Mouse (Mus musculus) heart, embryonic 13.5 days (tissue): ENCODE measurements at regions not wholly inside any gene's neighbourhood (a gene's known extent, or its start where the extent isn't known, plus 50 kb on each side); places are given as distances from the start of the nearest gene placed in this dataset.

Experiments
- ATAC-seq: fragments of 200-750 bp; cut with Nextera tagmentation; 2 replicates; pipeline ENCODE4 v1.8.0; 2017; ENCODE audit warnings: moderate TSS enrichment; ENCODE audit not compliant: insufficient number of reproducible peaks, low FRiP score, low TSS enrichment; ENCODE audit errors: extremely low read depth
- H3K27ac ChIP-seq: fragments of 300-500 bp; sonication (generic); replicated peaks from 2 replicates; pipeline ENCODE4 v1.5.1; 2015; ENCODE audit warnings: moderate library complexity, mild to moderate bottlenecking, inconsistent platforms
- H3K27me3 ChIP-seq: fragments of 300-500 bp; sonication (generic); replicated peaks from 2 replicates; pipeline ENCODE4 v1.6.1; 2015; ENCODE audit warnings: mild to moderate bottlenecking, inconsistent platforms
- H3K36me3 ChIP-seq: fragments of 300-500 bp; sonication (generic); 2 replicates; pipeline ENCODE4 v1.6.1; 2015; ENCODE audit warnings: mild to moderate bottlenecking, inconsistent platforms
- H3K4me1 ChIP-seq: fragments of 300-500 bp; sonication (generic); 2 replicates; pipeline ENCODE4 v1.6.1; 2015; ENCODE audit warnings: inconsistent platforms
- H3K4me2 ChIP-seq: fragments of 300-500 bp; sonication (generic); 2 replicates; pipeline ENCODE4 v1.6.1; 2015; ENCODE audit warnings: inconsistent platforms, mild to moderate bottlenecking, moderate library complexity
- H3K4me3 ChIP-seq: fragments of 300-500 bp; sonication (generic); 2 replicates; pipeline ENCODE4 v1.5.1; 2015; ENCODE audit warnings: moderate library complexity, mild to moderate bottlenecking, inconsistent platforms
- H3K9ac ChIP-seq: fragments of 300-500 bp; sonication (generic); 2 replicates; pipeline ENCODE4 v1.6.1; 2015; ENCODE audit warnings: inconsistent platforms, mild to moderate bottlenecking, moderate library complexity
- H3K9me3 ChIP-seq: fragments of 300-500 bp; sonication (generic); 2 replicates; pipeline ENCODE4 v1.6.1; 2016; ENCODE audit warnings: inconsistent platforms
- WGBS: fragments of 180-500 bp; shearing (Covaris S2); methylation state at CpG from one replicate; pipeline ENCODE4 v1.1.7; 2015; ENCODE audit warnings: mixed read lengths; 5-methylcytosine and 5-hydroxymethylcytosine counted together

DNA sequence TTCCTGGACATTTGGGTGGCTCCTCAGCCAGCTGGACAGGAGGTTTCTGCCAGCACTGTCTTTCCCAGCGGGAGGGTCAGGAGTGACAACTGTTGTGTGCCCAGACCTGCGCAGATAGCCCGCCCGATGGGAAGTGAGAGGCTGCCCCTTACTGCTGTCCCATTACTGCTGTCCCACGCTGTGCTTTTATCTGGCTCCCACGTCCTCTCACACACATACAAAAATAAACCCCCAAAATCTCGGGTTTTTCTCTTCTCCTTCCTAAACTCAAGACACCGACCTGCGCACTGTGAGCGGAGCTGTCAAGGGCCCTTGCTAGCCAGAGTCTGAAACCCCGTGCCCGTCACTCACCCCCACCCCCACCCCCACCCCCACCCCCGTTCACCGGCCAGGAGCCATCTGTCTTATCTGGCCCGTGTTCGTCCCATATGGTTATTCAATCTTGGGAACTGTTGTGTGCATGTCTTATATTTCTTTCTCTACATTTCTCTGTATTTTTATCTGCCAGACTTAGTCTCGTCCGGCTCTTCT is 109.6 kb downstream of the Ddx11 start:
- ATAC-seq: no peak
- H3K4me2 ChIP-seq: peak overlapping the region; percentile 61
- H3K36me3 ChIP-seq: no peaks in the 10 kb centered on the region
- H3K4me3 ChIP-seq: peak overlapping the region; percentile 27; the same call in 1 of the 2 replicates
- H3K27me3 ChIP-seq: peaks cover 22% of the 10 kb centered on the region
- WGBS: 36% methylated on average over 18 of the region's 18 CpGs
- no peak overlapping the region for H3K9ac ChIP-seq
- 0 out of 2 replicates have a peak, but pooled peaks cover 5% of the 10 kb centered on the region for H3K4me1 ChIP-seq
- no peak overlapping the region for H3K27ac ChIP-seq
- H3K9me3 ChIP-seq: no peaks in the 10 kb centered on the region

DNA sequence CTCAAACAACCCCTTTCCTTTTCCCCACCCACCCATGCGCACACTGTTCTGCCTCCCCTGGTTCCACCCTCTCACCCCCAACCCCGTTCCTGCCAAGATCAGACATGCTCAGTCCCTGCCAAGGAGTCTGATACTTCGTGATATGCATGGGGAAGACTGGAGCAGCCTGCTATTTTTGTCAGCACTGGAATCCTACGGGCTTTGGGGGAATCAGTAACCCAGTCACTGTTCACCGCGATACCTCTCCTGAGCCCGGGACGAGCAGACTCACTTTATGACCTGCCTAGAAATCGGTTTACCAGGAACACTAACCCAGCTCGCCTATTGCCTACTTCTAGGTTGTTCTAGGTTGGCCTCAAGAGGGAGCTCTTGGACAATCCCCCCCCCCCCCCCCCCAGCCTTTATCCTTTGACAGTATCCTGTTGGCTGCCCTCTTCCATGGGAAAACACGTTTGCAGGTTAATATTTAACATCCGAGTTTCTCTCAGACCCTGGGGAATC is 110.2 kb downstream of the Ddx11 start:
- H3K4me1 ChIP-seq: 0 out of 2 replicates have a peak, but pooled peaks cover 5% of the 10 kb centered on the region
- H3K9ac ChIP-seq: no peak overlapping the region; the same call in 1 of the 2 replicates
- peak overlapping the region; percentile 27 for H3K4me3 ChIP-seq
- H3K9me3 ChIP-seq: no peaks in the 10 kb centered on the region
- H3K27ac ChIP-seq: no peak overlapping the region
- peak overlapping the region; percentile 61 for H3K4me2 ChIP-seq
- WGBS: 24% methylated on average over 12 of the region's 12 CpGs
- H3K27me3 ChIP-seq: peaks cover 22% of the 10 kb centered on the region
- no peak for ATAC-seq
- no peaks in the 10 kb centered on the region for H3K36me3 ChIP-seq

DNA sequence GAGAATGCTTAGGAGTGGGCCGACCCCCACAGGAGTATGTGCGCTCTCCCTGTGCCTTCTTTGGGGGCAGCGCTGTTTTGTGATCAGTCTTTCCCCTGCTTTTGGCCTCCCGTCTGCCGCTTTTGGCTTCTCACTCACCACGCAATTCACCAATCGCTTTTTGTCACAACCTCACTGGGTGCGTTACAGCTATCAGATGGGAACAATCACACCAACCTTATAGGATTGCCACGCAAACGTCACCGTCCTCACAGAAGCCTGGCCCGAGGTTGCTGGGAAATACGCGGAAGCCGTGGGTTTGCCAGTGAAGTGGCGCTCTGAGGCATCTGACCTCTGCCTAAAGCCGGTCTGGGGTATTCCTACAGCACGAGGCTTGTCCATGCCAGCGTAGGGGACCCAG is 111.1 kb downstream of the Ddx11 start:
- Histone ChIP-seq H3K9ac (no peak overlapping the region), H3K4me1 (0 out of 2 replicates have a peak, but pooled peaks cover 5% of the 10 kb centered on the region), H3K9me3 (no peaks in the 10 kb centered on the region), H3K27me3 (peaks cover 18% of the 10 kb centered on the region), H3K4me2 (no peak overlapping the region), H3K4me3 (no peak overlapping the region), H3K27ac (no peak overlapping the region), H3K36me3 (no peaks in the 10 kb centered on the region)
- WGBS: 68% methylated on average over 19 of the region's 19 CpGs
- ATAC-seq: no peak

DNA sequence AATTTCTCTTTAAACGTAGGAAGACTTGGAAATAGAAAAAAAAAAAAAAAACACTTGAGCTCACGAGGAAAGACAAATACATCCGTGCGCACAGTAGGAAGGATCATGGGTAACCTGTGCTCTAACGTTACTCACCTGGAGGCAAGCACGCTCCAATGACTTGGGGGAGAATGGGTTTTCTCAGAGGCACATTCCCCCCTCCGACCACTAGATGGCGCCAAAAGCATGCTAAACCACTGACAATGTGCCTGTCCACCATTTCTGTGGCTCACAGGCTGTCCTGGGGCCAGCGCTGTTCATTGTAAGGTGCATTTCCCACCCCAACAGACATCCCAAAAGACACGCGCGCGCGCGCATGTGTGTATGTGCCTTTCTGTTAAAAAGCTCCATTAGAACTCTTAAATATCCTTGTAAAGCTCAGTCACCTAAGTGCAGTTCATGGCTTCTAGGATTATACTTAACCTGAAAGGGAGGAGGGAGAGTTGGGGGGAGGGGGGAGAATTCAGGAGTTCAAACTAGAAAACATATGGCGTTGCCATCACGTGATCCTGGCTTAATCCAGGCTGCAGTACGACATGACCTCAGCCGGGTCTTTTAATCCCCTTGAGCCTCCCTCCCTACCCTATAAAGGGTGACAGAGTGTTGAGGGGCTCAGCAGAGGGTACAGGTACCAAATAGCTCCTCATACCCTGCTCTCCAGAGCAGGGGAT is 111.9 kb downstream of the Ddx11 start:
- 7% methylated on average over 19 of the region's 19 CpGs for WGBS
- ATAC-seq: no peak
- peak overlapping the region; percentile 47 for H3K4me2 ChIP-seq

DNA sequence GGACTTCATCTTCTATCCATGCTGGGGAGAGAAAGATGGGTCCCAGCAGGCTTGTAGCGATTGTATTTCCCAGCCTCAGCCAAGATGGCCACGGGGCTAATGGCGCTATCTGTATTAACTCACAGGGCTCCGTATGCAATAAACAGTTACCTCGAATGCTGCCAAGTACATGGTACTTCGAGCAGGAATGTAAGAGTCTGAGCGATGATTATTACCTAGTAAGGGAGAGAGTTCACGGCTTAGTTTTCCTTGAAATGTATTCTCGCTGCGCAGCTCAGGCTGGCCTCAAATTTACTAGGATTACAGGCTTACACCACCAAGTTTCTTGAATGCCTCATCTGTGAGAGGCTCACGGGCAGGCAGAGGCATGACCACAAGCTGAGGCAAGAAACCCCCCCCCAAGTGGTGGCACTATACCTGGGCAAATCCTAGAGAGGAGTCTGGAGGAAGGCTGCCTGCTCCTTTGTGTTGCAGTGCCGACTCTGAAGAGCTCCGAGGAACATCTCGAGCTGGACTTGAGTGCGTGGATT is 112.6 kb downstream of the Ddx11 start:
- H3K4me3 ChIP-seq: no peak overlapping the region
- H3K9me3 ChIP-seq: no peaks in the 10 kb centered on the region
- peaks cover 15% of the 10 kb centered on the region for H3K27me3 ChIP-seq
- no peaks in the 10 kb centered on the region for H3K36me3 ChIP-seq
- 0 out of 2 replicates have a peak, but pooled peaks cover 5% of the 10 kb centered on the region for H3K4me1 ChIP-seq
- H3K9ac ChIP-seq: no peak overlapping the region
- ATAC-seq: no peak
- H3K27ac ChIP-seq: no peak overlapping the region
- H3K4me2 ChIP-seq: no peak overlapping the region
- 86% methylated on average over 15 of the region's 15 CpGs for WGBS

More for the DNA sequence above, 111.9 kb downstream of the Ddx11 start:
- no peaks in the 10 kb centered on the region for H3K9me3 ChIP-seq
- H3K27ac ChIP-seq: no peak overlapping the region
- H3K4me3 ChIP-seq: no peak overlapping the region
- 0 out of 2 replicates have a peak, but pooled peaks cover 5% of the 10 kb centered on the region for H3K4me1 ChIP-seq
- H3K36me3 ChIP-seq: no peaks in the 10 kb centered on the region
- peaks cover 15% of the 10 kb centered on the region for H3K27me3 ChIP-seq
- no peak overlapping the region for H3K9ac ChIP-seq

DNA sequence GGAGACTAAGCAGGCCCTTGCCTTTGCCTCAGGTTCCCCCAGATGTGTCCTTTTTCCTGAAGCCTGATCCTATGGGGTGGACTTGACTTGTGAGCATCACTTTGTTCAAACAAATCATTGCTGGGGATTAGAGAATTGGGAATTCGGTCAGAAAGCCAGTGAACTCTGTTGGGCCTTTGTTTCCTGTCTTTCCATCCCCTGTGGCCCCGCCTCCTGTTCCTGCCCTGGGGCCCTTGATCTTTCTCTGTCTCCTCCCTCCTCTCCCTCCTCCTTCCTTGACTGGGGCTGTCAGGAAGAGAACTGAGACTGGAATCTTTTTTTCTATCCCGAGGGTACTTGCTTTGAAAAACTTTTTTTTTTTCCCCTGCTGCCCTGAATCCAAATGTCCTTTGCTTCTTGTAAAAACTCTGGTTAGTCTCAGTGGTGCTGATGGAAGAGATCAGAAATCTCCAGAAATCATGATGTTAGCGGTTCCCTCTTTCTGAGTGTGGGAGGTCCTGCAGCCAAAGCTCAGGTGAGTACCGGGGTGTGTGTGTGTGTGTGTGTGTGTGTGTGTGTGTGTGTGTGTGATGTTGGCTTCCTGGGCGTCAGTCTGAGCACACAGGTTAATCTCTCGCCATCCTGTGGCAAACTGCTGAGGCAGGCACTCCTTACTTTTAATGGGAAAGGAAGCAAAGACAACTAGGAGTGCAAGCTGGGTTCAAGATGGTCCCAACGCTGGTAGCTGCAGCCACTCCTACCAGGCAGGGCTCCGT is 118.7 kb downstream of the Ddx11 start:
- H3K4me3 ChIP-seq: no peak overlapping the region

DNA sequence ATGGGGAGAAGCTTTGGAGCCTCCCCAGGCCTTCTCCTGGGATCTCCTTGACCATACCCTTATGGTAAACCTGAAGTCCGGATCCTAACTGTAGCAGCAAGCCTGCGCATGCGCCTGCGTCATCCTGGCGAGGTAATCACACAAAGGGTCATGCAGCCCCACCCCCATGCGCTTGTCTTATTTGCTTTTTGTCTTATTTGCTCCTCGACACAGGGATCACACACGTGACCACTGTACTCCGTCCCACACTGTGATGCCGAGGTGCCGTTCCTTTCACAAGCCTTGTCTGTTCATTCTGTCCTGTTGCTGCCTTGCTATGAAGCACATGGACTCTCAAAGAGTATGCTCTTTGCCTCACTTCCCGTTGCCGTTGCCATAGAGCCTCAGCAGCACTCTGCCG is 120.9 kb downstream of the Ddx11 start:
- H3K4me2 ChIP-seq: no peak overlapping the region
- ATAC-seq: no peak
- H3K36me3 ChIP-seq: no peaks in the 10 kb centered on the region
- WGBS: 85% methylated on average over 14 of the region's 14 CpGs
- H3K9ac ChIP-seq: no peak overlapping the region
- no peaks in the 10 kb centered on the region for H3K27me3 ChIP-seq
- no peaks in the 10 kb centered on the region for H3K9me3 ChIP-seq
- no peak overlapping the region for H3K27ac ChIP-seq
- H3K4me3 ChIP-seq: no peak overlapping the region
- H3K4me1 ChIP-seq: peaks cover 16% of the 10 kb centered on the region

More for the DNA sequence above, 118.7 kb downstream of the Ddx11 start:
- Histone ChIP-seq H3K27me3 (no peaks in the 10 kb centered on the region), H3K36me3 (no peaks in the 10 kb centered on the region), H3K9me3 (no peaks in the 10 kb centered on the region), H3K4me2 (peak overlapping the region; percentile 24), H3K4me1 (peaks cover 16% of the 10 kb centered on the region), H3K27ac (no peak overlapping the region), H3K9ac (no peak overlapping the region)
- no peak for ATAC-seq
- 29% methylated on average over 9 of the region's 9 CpGs for WGBS

DNA sequence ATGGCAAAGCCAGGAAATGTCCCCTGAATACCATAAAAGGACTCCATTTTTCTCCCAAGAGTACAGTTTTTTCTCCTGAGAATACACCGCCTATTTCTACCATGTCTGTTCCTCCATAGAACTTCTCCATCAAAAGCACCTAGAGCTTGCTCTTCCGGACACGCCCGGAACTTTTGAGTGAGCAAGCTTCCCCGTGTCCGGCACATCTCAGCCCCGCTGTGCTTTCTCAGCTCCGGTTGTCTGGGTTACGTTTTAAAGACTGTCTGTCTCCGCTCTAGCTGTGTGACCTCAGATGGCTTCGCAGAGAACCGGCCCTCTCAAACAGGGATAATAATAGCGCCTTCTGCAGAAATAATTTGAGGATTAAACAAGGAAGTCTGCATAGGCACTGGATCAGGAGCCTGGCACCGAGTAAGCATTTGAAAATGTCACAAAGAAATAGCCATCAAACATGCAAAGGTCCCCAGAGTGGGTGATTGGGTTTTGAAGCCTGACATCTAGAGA is 122.8 kb downstream of the Ddx11 start:
- H3K4me2 ChIP-seq: no peak overlapping the region
- ATAC-seq: no peak
- no peaks in the 10 kb centered on the region for H3K36me3 ChIP-seq
- H3K9me3 ChIP-seq: no peaks in the 10 kb centered on the region
- no peak overlapping the region for H3K27ac ChIP-seq
- H3K9ac ChIP-seq: no peak overlapping the region
- WGBS: 50% methylated on average over 14 of the region's 14 CpGs
- no peak overlapping the region for H3K4me3 ChIP-seq
- peaks cover 16% of the 10 kb centered on the region for H3K4me1 ChIP-seq
- H3K27me3 ChIP-seq: no peaks in the 10 kb centered on the region

DNA sequence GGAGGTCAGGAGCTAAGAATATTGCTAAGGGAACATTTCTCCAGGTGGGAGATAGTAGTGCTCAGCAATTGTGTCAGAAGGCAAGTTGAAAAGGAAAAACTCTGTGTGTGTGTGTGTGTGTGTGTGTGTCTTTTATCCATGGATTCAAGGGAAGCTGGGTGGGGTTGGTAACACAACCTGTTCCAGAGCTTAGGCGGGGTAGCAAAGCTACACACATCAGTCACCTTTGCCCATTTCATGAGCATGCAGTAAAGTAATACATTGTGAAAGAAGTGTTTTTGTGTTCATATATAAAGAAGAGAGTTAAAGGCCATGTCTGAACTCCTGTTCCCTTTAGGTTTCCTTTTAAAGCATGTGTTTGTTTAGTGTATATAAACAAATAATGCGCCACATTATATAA is 128.2 kb downstream of the Ddx11 start:
- no peak overlapping the region for H3K4me3 ChIP-seq
- WGBS: 86% methylated on average over 2 of the region's 2 CpGs

DNA sequence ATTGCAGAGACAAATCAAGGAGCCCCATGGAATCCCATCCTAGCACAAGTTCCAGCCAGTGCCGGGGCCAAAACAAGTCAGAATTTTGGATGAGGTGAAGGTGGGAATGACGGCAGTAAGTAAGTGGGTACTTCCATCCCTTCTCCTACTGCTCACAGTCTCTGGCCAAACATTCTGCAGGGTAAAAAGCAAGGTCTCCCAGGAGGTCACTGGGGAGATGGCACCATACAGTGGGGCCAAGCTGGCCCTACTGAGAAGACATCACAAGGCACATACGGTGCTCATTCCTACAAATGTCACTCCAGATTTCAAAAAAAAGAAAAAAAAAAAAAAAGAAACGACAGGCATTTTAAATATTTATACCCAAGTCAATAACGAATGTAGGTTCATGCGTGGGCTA is 129.6 kb downstream of the Ddx11 start:
- Histone ChIP-seq H3K27ac (no peak overlapping the region), H3K36me3 (no peaks in the 10 kb centered on the region), H3K27me3 (no peaks in the 10 kb centered on the region), H3K4me3 (no peak overlapping the region), H3K4me2 (no peak overlapping the region), H3K4me1 (peaks cover 8% of the 10 kb centered on the region), H3K9me3 (no peaks in the 10 kb centered on the region), H3K9ac (no peak overlapping the region)
- ATAC-seq: no peak
- WGBS: 80% methylated on average over 6 of the region's 6 CpGs

More for the DNA sequence above, 128.2 kb downstream of the Ddx11 start:
- ATAC-seq: no peak
- Histone ChIP-seq H3K9ac (no peak overlapping the region), H3K9me3 (no peaks in the 10 kb centered on the region), H3K27ac (no peak overlapping the region), H3K27me3 (no peaks in the 10 kb centered on the region), H3K4me1 (peaks cover 8% of the 10 kb centered on the region), H3K36me3 (no peaks in the 10 kb centered on the region), H3K4me2 (no peak overlapping the region)

DNA sequence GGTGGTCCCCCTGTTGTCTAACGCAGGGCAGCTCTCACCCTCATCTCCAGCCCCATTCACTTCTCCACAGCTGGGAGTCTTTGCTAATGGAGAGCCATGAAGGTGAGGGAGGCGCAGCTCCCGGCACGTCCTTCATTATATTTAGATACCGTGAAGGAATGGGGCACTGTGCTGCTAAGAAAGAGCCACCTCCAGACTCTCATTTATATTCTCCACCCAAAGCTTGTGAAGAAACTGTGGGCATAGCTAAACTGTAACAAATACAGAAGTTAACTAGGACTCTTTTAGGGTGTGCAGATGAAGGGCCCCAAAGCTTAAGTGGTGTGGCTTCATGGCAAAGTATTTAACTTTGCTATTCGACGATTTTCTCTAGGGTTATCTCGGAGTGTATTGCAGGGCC is 136.4 kb downstream of the Ddx11 start:
- H3K9ac ChIP-seq: no peak overlapping the region
- H3K9me3 ChIP-seq: no peaks in the 10 kb centered on the region
- no peaks in the 10 kb centered on the region for H3K36me3 ChIP-seq
- no peak for ATAC-seq
- H3K27me3 ChIP-seq: no peaks in the 10 kb centered on the region
- H3K4me2 ChIP-seq: no peak overlapping the region
- 61% methylated on average over 8 of the region's 8 CpGs for WGBS
- H3K4me3 ChIP-seq: no peak overlapping the region
- H3K4me1 ChIP-seq: peaks cover 8% of the 10 kb centered on the region
- H3K27ac ChIP-seq: no peak overlapping the region
